Mouse (Mus musculus): ENCODE measurements at regions not wholly inside any gene's neighbourhood (a gene's known extent, or its start where the extent isn't known, plus 50 kb on each side); places are given as distances from the start of the nearest gene placed in this dataset.

DNA sequence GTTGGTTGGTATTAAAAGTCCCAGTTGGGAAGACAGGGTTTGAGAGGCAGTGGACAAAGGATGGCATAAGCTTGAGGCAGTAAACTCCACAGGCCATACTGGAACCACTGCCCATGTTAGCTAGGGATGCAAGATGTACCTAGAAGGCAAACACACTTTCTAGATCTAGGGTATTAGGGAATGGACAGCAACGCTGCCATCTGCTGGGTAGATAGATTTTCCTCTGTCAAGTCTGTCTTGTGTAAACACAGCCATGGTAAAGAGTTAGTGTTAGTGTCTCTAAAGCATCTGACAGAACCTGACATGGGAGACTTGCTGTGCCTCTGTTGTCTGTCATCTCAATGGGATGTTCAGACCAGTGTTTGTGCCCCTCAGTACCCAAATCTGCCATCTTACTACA lies 573.5 kb upstream of the Adamts5 start:
- no peak for DNase-seq

DNA sequence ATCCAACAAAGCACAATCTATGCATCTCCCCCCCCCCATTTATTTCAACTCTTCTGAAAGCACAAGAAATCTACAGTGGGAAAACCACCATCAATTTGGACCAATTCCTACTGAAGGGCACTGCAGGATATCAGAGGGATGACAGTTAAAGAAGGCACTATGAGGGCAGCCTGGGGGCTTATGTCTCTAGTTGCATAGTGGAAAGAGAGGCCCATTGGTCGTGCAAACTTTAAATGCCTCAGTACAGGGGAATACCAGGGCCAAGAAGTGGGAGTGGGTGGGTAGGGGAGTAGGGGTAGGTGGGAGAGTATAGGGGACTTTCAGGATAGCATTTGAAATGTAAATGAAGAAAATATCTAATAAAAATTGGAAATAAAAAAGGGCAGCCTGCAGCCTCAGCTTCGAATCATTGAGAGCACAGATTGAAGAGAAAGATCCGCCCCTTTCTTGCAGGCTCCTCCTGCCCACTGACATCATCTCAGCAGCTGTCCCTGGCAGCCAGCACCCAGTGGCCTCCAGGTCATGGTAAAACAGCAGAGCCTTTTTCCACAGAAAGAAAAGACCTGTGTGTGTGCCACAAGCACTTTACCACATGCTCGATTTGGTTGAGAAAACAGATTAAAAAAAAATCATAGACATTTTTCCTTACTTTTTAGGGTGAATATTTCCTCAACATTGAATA lies 571.6 kb upstream of the Adamts5 start:
- no peak for DNase-seq

DNA sequence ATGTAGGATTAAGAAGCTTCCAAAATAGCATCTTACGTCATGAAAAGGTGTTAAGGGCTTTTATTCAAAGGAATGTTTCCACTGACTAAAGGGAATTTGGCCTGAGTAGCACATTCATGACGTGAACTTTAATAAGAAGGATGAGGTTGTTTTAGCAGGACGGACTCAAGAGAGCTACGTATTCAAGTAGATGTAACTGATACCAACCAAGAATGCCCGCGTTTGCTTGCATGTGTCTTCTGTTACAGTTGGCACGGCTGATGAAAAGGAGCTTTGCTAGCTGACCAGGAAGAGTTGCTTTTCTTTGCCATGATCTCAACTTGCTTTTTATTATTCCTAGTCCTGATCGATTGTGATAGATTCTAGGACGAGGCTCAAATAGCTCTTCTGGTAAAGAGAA lies 559.4 kb upstream of the Adamts5 start:
- no peak for DNase-seq

DNA sequence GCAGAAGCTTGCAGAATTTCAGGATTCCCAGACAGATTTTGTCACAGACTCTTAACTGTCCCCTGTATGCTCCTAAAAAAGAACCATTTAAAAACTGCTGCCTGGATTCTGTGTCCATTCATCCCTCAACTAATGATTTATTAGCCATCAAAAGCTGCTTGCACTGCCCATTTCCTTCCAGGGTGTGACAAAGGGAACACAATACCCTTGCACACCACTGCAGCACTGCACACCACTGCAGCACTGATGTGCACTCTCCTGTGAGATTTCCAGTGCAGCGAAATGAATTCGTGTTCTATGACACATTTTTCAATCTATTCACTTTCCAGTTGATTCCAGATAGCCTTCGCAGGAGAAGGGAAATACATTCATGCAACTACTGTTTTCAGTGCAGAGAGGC lies 555.0 kb upstream of the Adamts5 start:
- no peak for DNase-seq

DNA sequence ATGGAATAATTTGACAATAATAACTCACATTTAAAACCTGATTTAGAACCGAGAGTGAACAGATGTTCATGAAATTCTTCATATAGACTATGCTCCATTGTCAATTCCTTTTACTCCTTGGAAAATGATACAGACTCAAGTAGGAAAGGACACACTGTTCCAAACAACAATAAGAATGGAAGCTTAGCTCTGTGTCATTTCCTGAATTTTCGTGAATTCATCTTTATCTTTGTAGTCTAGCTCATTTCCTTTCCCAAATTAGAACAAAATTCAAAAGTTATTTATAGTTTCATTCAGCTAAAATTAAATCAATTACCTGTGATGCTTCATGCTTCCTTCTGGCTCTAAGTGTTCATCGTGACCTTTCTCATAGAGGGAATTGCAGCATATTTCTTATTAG lies 553.2 kb upstream of the Adamts5 start:
- DNase-seq = no peak

DNA sequence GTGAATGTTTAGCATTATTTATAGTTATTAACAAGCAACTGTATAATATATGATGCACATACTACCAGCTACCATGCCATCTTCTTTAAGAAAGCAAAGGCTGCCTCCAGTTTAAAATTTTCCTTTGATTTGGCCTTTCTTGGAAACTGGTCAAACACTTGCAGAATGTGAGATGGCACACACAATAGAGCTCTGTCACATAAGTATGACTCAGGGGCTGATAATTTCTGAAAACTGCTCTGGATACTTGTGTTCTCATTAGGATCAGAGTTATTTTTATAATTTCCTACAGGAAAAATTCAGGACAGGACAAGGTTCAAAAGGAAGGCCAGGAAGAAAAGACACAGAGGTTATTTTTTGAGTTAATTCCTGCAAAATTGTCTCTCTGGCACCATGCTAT lies 552.4 kb upstream of the Adamts5 start:
- no peak for DNase-seq

DNA sequence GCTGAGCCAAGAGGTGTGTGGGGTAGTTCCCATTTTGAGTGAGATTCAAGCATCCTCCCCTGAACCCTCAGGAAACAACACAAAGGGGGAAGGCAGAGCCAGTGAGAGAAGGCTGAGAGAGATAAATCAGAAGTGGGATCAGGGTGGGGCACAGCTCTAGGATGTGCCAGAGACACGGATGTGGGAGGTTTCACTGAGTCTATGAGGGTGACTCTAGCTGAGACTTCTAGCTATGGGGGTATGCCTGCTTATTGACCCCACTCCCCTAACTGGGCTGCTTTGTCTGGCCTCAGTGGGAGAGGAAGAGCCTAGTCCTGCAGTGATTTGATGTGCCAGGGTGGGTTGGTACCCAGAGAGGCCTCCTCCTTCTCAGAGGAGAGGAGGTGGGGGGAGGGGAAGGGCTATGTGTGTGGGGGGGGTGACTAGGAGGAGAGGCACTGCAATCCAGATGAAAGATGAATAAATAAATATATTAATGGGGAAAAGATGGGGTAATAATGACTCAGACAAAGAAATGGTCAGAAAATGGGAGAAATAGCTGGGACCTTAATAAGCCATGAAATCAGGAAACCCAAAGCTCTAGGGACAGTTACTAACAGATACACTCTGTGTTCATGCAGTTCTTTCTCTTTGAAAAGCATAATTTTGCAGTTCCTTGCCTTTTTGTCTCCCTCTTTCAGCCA lies 547.0 kb upstream of the Adamts5 start:
- no peak for DNase-seq

DNA sequence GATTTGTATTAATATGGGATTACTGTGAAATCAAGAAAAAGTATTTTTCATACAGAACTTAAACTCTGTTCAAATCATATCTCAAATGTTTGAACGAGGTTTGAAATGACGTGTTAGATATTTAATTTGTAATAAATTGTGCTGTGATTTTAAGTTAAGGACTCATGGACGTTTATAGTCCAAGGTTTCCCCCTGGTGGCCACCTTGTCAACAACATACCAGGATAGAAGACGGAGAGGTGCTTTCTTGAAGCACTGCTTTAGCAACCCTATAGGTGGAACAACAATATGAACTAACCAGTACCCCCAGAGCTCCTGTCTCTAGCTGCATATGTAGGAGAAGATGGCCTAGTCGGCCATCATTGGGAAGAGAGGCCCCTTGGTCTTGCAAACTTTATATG lies 517.8 kb upstream of the Adamts5 start:
- DNase-seq = peak; percentile 57

DNA sequence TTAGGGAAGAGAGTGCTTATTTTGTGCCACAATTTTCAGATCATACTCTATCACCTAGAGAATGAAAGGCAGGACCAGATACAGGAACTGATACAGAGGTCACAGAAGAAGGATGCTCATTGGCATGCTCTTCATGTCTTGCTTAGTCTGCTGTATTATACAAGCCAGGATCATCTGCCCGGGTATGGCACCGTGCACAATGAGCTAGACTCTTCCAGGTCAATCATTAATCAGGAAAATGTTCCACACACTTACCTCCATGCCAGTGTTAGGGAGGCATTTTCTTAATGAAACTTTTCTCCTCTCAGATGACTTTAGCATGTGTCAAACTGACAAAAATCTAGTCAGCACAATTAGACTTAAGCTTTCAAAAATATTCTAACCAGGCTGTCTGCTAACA lies 502.7 kb upstream of the Adamts5 start:
- DNase-seq = no peak

DNA sequence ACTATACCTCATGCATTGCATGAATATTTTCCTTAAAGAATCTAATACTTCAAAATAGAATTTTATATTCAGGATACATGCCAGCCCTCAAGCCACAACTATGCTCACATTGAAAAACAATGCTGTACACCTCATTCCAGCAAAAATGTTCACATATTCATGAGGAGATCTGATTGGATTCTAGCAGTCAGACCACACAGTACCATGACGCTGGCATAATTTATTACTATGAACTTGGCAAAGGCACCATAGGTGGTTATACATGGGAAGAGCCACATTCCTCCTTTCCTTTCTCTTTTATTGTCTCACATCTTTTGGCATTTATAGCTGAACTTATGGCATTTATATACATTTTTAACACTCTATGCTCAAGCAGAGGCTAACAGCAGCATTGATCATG lies 499.8 kb upstream of the Adamts5 start:
- DNase-seq = no peak

DNA sequence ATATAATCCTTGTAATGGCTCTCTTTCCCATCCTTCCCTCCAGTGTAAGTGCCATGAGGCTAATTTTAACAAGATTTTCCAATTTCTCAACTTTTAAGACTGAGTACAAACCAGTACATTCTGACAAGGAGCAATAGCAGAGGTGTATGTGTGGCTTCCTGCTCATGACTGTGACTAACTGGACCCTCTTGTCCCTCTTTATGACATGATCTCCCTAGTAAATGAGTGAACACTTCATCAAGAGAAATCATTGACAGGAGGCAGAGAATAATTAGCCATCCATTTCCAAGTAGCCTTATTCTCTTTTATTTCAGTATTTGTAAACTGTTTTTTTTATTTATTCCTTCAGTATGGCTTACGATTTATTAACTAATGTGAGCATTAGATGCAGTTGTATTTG lies 497.7 kb upstream of the Adamts5 start:
- no peak for DNase-seq

DNA sequence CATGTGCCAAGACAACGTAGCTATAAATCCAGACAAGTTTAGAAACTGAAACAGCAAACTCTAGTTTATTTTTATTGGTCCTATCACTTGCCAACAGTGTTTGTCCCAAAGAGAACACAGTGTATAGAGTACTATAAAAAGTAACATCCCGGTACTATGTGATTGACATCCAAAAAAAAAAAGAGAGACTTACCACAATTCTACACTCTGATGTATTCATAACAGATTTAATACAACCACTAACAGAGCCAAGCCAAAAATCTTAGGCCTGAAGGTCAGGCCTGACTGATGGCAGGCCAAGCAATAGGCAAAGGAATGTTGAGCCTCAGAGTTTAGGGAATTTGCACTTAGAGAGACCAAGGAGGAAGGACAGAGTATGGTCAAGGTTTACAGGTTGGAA lies 495.9 kb upstream of the Adamts5 start:
- DNase-seq = no peak

DNA sequence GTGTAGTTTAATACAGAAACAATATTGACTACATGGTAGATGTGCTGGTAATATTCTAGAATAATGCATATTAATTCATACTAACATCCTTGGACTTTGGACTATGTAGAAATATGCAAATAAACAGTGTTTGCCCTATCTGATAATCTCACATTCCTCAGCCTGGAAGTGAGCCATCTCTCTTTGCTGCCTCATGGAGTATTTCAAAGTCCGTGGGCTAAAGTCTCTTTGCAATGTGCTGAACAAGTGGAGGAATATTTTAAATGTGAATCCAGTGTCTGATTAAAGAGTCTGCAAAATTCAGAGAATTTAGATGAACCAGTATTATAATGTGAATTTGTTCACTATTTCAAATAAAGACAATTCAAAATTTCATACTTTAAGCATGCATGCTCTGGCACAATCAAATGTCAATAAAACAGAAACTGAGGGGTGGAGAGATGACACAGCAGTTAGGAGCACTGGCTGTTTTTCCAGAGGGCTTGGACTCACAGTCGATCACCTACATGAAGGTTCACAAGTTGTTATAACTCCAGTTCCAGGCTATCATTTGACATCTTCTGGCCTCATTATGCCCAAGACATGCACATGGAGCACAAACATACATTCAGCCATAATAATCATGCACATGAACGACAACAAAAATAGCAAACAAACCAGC lies 487.6 kb upstream of the Adamts5 start:
- DNase-seq = no peak

DNA sequence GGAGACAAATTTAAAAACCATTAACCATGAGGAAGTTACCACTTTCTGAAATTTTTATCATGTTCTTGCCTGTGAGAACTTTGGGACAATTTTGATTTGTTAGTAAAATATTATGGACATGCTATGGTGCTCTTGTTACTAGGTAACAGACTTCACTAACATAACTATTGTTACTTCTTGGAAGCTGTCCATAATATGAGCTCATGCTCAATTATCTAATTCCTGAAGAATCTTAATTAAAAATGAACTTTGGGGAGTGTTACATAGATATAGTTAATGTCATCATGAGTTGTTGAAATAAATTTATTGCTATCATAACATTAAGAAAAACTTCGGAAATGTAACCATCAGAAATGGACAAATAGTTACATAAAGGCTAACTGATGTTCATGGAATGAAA lies 486.5 kb upstream of the Adamts5 start:
- no peak for DNase-seq

DNA sequence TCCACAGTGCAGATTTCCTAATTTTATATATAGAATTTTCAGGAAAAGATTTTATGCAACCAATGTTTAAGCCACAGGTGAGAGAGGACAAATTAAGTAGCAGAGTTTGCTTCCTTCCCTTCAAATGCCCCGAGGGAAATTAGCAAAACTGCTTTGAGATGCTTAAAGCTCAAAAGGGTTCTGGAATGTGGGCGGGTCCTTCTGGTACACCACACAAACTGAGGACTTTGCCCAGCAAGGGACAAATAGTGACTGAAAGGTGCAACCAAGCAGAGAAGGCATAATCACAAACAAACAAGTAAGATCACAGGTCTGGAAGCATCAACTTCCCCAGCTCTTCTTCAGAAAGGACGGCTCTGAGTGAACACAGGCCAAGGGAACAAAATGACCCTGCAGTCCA lies 476.4 kb upstream of the Adamts5 start:
- no peak for DNase-seq

DNA sequence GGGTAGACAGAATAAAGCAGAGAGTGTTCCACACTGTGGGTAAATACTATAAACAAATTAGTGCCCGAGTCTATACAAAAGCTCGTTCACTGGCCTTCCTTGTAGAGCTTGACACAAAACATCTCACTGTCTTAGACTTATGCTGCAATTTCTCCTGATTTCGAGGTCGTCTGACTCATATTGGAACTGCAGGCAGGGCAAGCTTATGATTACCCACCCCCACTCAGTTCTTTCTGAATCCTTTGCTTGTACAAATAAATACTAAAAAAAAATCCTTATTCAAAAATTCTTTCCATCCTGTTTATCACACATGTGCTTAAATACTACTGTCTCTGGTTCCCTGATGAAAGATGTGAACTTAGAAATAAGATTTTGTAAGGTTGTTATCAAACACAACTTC lies 470.0 kb upstream of the Adamts5 start:
- DNase-seq = no peak

DNA sequence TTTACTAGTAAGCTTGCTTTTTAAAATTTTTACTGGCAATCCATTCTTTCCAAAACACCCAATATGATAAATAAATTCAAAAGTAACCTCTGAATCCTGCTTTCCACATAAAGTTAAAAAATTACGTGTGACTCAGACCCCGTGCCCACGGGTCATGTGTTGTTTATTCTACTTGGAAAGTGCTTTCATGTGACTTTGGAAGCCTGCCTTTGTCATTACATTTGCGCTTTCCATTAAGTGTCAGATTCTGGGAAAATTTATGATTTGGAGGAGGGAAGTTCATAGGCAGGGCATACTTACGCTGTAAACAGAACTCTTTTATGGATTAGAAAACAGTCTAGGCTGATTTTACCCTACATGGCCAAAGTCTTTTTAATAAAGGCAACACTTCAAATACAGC lies 466.8 kb upstream of the Adamts5 start:
- no peak for DNase-seq

DNA sequence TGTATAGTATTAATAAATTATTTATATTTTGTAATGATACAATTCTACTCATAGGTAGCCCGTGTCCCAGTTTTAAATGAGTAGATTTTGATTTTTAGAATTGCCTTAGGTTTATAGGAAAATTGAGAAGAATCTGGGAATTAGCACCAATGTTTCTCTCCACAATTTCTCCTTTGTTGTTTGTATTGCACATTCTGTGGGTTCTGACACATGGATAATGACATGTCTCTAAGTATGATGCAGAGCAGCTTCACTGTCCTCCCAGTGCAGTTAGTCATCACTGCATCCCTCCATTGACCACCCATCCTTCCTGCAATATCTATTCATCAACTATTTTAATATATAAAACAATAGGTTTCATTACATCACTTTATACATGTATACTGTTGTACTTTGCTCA lies 464.6 kb upstream of the Adamts5 start:
- DNase-seq = no peak

DNA sequence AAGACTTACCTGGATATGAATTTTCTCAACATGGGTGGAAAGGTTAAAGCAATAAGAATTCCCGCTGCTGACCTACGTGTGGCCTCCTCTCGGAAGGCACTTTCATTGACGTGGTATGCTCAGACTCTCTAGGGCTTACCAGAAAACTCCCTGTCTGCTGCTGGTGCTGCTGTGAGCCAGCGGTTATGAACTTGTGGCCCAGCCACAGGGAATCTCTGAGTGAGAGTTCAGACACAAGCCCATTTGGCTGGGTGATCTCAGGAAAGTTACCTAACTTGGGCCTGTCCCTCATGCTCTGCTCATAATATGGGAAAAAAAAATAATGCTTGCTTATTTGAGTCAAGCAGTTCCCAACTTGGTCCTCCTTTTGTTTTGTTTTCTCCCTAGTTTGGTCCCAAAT lies 459.5 kb upstream of the Adamts5 start:
- DNase-seq = no peak

DNA sequence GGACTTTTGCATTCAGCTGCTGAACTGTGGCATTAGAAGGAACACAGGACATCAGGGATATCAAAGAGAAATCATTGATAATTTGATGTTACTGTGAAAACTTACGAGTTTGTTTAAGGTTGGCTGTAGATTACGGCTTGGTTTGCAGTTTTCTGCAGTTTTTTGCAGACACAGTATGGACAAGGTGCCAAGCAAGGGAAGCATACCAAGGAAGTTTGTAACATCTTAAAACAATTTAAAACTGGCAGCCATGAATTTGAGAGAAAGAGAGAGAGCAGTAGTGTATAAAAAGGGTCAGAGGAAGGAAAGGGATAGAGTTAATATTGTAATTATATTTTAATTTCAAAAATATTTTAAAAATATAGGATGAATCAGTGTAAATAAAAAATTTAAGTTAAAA lies 453.4 kb upstream of the Adamts5 start:
- no peak for DNase-seq

DNA sequence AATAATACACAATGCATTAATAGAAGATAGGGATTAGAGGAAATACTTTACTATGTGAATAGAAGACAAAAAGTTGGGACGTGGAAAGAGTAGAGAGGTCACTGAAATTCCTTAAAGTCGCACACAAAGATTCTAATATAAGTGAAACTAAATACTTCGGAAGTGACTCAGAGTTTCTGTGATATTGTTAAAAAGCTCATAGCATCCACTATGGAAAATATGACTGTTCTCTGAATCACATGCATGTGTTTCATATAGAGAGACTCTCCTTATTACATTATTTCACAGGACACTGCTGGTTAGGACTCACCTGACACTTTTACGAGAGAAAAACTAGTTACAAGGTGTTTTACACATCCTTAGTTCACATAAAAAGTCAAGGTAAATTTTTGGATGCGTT lies 446.1 kb upstream of the Adamts5 start:
- DNase-seq = no peak

DNA sequence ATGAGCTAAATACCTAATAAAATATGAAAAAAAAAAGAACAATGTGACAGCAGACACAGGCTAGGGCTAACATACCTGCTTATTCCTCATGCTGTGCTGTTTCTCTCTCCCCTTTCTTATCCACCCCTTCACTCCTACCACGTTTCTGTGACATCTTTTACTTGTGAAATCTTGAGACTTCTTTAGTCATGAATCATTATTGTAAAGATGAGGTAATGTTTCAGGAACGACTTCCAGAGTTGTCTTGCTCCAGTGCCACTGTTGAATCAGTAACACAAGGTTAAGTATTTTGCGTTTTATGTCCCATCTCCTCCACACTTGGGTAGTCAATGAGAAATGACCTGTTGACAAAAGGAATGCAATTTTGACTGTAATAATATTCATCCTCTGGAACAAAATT lies 445.3 kb upstream of the Adamts5 start:
- DNase-seq = no peak

DNA sequence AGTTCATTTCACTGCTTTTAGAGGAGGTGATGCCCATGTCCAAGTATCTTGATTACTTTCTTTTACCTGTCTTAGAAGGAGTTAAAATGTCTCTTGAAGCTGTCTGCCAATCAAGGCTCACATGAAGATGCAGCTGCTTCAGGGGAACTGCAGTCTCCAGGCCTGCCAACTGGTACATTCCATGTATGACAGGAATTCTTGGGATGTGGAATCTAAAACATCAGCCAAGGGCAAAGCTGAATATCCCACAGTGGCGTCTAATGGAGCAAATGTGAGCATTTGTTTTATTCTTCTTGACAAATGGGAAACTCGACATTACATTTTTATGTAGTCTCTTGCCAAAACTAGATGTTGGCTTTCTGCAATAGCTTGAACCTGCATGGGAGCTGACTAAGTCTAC lies 438.7 kb upstream of the Adamts5 start:
- DNase-seq = no peak

DNA sequence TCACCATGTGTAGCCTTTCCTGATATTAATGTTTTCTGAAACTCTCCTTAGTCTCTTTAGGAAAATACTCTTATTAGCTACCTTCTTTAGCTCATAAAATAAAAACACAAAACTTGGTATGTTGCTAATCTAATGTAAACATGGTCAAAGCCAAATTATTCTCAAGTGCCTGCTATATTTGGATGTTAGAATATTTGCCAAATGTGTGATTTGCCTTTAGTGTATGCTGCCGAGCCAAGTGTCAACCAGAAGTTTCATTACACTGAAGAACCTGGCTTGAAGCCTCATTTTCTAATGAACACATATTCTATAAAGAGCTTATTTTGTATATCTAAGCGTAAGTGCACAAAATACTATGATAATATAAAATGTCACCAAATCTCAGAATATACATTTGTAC lies 423.8 kb upstream of the Adamts5 start:
- DNase-seq = no peak

DNA sequence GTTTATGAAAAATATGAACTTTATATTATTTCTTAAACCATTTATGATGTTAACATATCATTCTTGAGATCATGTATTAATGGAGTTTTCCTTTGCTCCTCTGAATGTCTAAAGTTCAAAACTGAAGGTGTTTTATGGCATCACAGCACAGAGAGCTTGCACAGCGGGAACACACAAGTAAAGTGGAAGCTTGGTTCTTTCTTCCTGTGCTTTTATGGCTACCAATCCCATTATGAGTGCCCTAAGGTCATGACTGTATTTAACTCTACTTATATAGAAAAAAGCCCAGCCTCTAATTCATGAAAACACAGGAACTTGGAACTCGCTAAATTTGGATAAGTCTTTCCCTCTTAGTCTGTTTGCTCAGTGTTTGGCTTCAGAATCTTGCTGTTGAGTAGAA lies 417.3 kb upstream of the Adamts5 start:
- DNase-seq = no peak
